Comparison of ENCODE assay signal across 19 mouse cellular contexts in the genomic region with DNA sequence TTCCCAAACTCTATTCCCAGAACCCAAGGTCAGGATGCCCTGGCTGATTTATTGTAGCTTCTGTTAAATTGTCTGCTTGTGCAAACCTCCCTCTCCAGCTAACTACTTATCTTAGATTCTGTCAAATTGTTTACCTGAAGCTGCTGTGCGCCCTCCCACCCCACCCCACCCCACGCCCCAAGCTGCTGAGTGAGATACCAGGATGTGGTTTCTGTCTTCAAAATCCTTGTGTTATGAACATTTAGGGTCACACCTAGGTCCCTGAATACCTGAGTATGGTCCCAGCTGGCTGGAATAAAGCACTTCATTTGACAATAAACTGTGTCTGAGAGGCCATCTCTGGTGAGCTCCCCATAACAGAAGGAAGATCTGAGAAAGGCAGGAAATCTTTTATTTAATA. TPM values are rescaled to one million over a fixed set of nuclear protein-coding genes. Genes with fewer than 3 reads are reported as not detected.
DNase-seq lines count a peak whose midpoint lies in the region; ATAC-seq lines count a peak whose summit lies in the region.
"Had no signal": no experiment of that assay in that cellular context is flagged by ENCODE, and none has a peak within 500 bp of the region (broad histone marks: within the 10 kb centered on the region; RNA-seq: fewer than 3 reads in every experiment).

No protein-coding gene starts in this region.

- no peak overlapping the region for H3K4me2 ChIP-seq in hindbrain, embryonic 14.5 days (replicated peaks)
- H3K4me2 ChIP-seq: embryonic facial prominence, embryonic 12.5 days; forebrain, embryonic 15.5 days; heart, embryonic 12.5 days; intestine, embryonic 15.5 days had no signal

- DNase-seq in thymus, postnatal 0 days (ENCODE audit: low spot score) = peak; percentile 34
- DNase-seq in thymus, postnatal 10 days (ENCODE audit: low spot score in 2 of 2) = no peak
- DNase-seq in CD4-positive, CD25-positive, alpha-beta regulatory T cell, adult 2 months (ENCODE audit: low read depth, low spot score) = peak; percentile 68
- DNase-seq in T-cell, adult 2 months (ENCODE audit: low spot score) = peak; percentile 58
- DNase-seq in naive thymus-derived CD4-positive, alpha-beta T cell, adult 2 months (ENCODE audit: low read depth) = peak; percentile 73
- DNase-seq in lung, postnatal 10 days = no peak
- DNase-seq in hindbrain, embryonic 14.5 days (ENCODE audit: low spot score) = no peak
- DNase-seq: adrenal gland, postnatal 14 days; cerebellum, adult 11-12 months; cerebellum, adult 9-10 months; cerebellum, postnatal 25 days; gastrocnemius, postnatal 14 days; heart, postnatal 36 days had no signal

- no peaks in the 10 kb centered on the region for H3K9me3 ChIP-seq in hindbrain, embryonic 14.5 days (ENCODE audit: control insufficient read depth, low read length)
- H3K9me3 ChIP-seq: embryonic facial prominence, embryonic 12.5 days; forebrain, embryonic 15.5 days; heart, embryonic 12.5 days; intestine, embryonic 15.5 days had no signal

- no peak overlapping the region for H3K9ac ChIP-seq in hindbrain, embryonic 14.5 days
- H3K9ac ChIP-seq: embryonic facial prominence, embryonic 12.5 days; forebrain, embryonic 15.5 days; heart, embryonic 12.5 days; intestine, embryonic 15.5 days had no signal

- ATAC-seq in hindbrain, embryonic 14.5 days (ENCODE audit: low FRiP score) = no peak
- ATAC-seq: forebrain, embryonic 15.5 days; hindbrain, embryonic 16.5 days; intestine, embryonic 15.5 days; Patski had no signal

- H3K36me3 ChIP-seq in hindbrain, embryonic 14.5 days (replicated peaks; ENCODE audit: control insufficient read depth, insufficient read depth) = no peaks in the 10 kb centered on the region
- H3K36me3 ChIP-seq: embryonic facial prominence, embryonic 12.5 days; forebrain, embryonic 15.5 days; heart, embryonic 12.5 days; intestine, embryonic 15.5 days had no signal

- 0 out of 2 replicates have a peak, but pooled peaks cover 4% of the 10 kb centered on the region for H3K4me1 ChIP-seq in hindbrain, embryonic 14.5 days (replicated peaks; ENCODE audit: control insufficient read depth, insufficient read depth, low read length)

- H3K27me3 ChIP-seq in hindbrain, embryonic 14.5 days (ENCODE audit: control insufficient read depth, insufficient read depth, low read length) = no peaks in the 10 kb centered on the region
- H3K27me3 ChIP-seq: forebrain, embryonic 15.5 days; intestine, embryonic 15.5 days; Patski had no signal

- 86% methylated on average over 2 of the region's 2 CpGs for WGBS in hindbrain, embryonic 14.5 days

- H3K4me3 ChIP-seq in hindbrain, embryonic 14.5 days (replicated peaks; ENCODE audit: low read length) = no peak overlapping the region
- H3K4me3 ChIP-seq: embryonic facial prominence, embryonic 12.5 days; forebrain, embryonic 15.5 days; heart, embryonic 12.5 days; intestine, embryonic 15.5 days had no signal

- H3K27ac ChIP-seq in hindbrain, embryonic 14.5 days = no peak overlapping the region
- H3K27ac ChIP-seq: embryonic facial prominence, embryonic 12.5 days; forebrain, embryonic 15.5 days; intestine, embryonic 15.5 days had no signal

RNA-seq across cellular contexts. Expression of a gene that starts 30.1 kb away (rescaled TPM):
- polyA plus RNA-seq in thymus, postnatal 0 days (2015; fragmentation: Nextera tagmentation; extraction: Ambion mirVana) = 33.7 and 33.8 TPM in 2 replicates
- polyA plus RNA-seq in hindbrain, embryonic 14.5 days (2014; fragmentation: Nextera tagmentation; extraction: Ambion mirVana) = 62.7 and 72.5 TPM in 2 replicates

Comparison
In these comparisons a context has a peak if more than half of its experiments do, and no peak if none do; other contexts are left out.
1. DNase-seq: peak in thymus, postnatal 0 days (single experiment), CD4-positive, CD25-positive, alpha-beta regulatory T cell, adult 2 months (single experiment), T-cell, adult 2 months (single experiment) and naive thymus-derived CD4-positive, alpha-beta T cell, adult 2 months (single experiment); none in thymus, postnatal 10 days (0 of 2), lung, postnatal 10 days (single experiment) and hindbrain, embryonic 14.5 days (single experiment).